Mouse (Mus musculus) heart, embryonic 16.5 days (tissue): ENCODE measurements at regions not wholly inside any gene's neighbourhood (a gene's known extent, or its start where the extent isn't known, plus 50 kb on each side); places are given as distances from the start of the nearest gene placed in this dataset.

Experiments used
- ATAC-seq: fragments of 200-750 bp; cut with Nextera tagmentation; replicated peaks from 2 replicates; pipeline ENCODE4 v1.8.0; 2017; ENCODE audit warnings: moderate number of reproducible peaks; ENCODE audit not compliant: insufficient read depth, low FRiP score; ENCODE audit errors: extremely low read depth
- H3K27ac ChIP-seq: fragments of 300-500 bp; sonication (generic); 2 replicates; pipeline ENCODE4 v1.5.1; 2014; ENCODE audit warnings: mild to moderate bottlenecking, low read length, control low read depth, moderate library complexity
- H3K27me3 ChIP-seq: fragments of 300-500 bp; sonication (generic); 2 replicates; pipeline ENCODE4 v1.6.1; 2014; ENCODE audit warnings: low read length, mixed read lengths; ENCODE audit not compliant: control insufficient read depth, insufficient read depth
- H3K36me3 ChIP-seq: fragments of 300-500 bp; sonication (generic); 2 replicates; pipeline ENCODE4 v1.6.1; 2014; ENCODE audit not compliant: control insufficient read depth, insufficient read depth
- H3K4me1 ChIP-seq: fragments of 300-500 bp; sonication (generic); 2 replicates; pipeline ENCODE4 v1.6.1; 2014; ENCODE audit warnings: low read length, mixed read lengths; ENCODE audit not compliant: control insufficient read depth, insufficient read depth
- H3K4me2 ChIP-seq: fragments of 300-500 bp; sonication (generic); 2 replicates; pipeline ENCODE4 v1.6.1; 2014; ENCODE audit warnings: low read depth, mild to moderate bottlenecking, control low read depth, low read length
- H3K4me3 ChIP-seq: fragments of 300-500 bp; sonication (generic); 2 replicates; pipeline ENCODE4 v1.5.1; 2014; ENCODE audit warnings: mild to moderate bottlenecking, control low read depth, low read length
- H3K9ac ChIP-seq: fragments of 300-500 bp; sonication (generic); 2 replicates; pipeline ENCODE4 v1.6.1; 2014; ENCODE audit warnings: low read length, control low read depth
- H3K9me3 ChIP-seq: fragments of 300-500 bp; sonication (generic); replicated peaks from 2 replicates; pipeline ENCODE4 v1.6.1; 2016; ENCODE audit warnings: low read length; ENCODE audit not compliant: control insufficient read depth
- WGBS: fragments of 180-500 bp; shearing (Covaris S2); extraction: QIAGEN DNeasy Blood & Tissue Kit; methylation state at CpG from one replicate; pipeline ENCODE4 v1.1.7; 2014; 5-methylcytosine and 5-hydroxymethylcytosine counted together

DNA sequence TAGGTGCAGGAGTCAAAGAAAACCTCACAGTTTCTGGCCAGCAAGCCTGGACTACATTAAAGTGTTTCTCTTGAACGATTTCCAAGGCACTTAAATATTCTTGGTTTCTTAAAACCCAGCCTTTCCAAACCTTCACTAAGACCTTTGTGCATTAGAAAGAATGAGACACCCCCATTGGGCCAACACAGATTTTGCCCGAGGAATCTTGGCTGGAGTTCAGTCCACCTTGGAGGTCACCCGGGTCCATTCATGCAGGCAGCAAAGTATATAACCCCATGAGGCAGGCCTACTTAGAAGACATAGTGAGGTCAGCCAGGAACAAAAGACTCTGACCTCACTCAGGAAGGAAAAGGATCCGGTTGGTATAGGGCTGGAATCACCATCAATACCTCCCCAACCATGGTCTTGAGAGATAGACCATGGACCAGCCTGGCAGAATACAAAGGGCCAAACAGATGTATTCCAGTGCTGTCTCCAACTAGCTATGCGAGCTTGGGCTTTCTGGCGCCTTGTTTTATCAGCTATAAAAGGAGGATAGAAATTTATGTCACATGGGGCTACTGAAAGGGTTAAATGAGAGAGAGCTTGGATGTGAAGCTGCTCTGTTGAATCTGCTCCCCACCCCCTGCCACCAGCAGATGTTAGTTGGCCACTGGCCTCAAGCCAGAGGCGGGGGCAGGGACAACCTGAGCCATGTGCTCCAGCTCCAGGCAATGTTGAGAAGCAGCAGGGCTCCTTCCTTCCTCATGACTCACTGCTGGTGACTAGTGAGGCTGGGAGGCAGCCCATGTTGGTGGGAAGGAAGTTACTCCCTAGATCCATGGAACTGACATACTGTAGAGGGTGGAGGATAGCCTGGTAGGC, 181.9 kb upstream of the Ncam1 start:
- WGBS, result 45% methylated on average over 7 of the region's 7 CpGs
- no peak overlapping the region for H3K9ac ChIP-seq
- peak overlapping the region; percentile 58 for H3K27ac ChIP-seq

DNA sequence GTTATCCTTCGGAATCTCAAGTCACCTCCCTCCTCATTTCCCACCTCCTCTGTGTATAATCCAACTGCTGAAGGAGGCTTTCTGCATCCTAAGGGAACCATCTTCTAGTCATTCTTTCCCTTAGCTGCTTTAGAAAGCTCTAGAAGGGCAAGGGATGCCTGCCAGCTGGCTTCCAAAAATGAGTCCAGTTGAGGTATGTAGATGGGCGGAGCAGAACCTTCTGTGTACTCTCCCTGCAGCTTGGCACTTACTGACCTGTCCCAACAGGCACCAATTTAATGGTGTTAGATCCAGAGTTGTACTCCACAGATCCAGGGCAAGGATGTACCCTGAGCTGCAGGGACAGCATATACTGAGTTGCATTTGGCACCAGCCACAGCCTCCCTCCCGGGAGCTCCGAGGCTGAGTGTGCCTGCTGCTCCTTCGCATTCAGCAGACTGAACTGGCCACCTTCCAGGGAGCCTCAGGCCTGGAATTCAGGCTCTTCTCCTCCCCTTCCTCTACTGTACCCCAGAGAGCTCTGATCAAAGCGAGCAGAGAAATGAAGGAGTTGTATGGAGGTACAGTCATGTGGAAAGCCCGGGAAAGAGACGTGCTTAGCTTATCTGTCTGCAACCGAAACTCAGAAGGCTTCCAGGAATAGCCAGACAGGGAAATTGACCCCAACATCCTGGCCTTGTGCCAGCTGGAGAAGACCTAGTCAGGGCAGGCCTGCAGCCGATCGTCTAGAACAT, 177.4 kb upstream of the Ncam1 start:
- peak; percentile 90 for ATAC-seq
- Histone ChIP-seq H3K9ac (peak overlapping the region; percentile 5; the same call in 1 of the 2 replicates), H3K36me3 (no peaks in the 10 kb centered on the region), H3K27ac (peak overlapping the region; percentile 84), H3K9me3 (no peaks in the 10 kb centered on the region), H3K4me1 (peaks cover 44% of the 10 kb centered on the region), H3K27me3 (no peaks in the 10 kb centered on the region), H3K4me3 (0 out of 2 replicates have a peak overlapping the region, but pooled peaks have one; percentile 3), H3K4me2 (peak overlapping the region; percentile 31)
- 14% methylated on average over 11 of the region's 11 CpGs for WGBS

More for the DNA sequence above, 181.9 kb upstream of the Ncam1 start:
- Histone ChIP-seq H3K27me3 (no peaks in the 10 kb centered on the region), H3K4me3 (no peak overlapping the region), H3K4me1 (peaks cover 38% of the 10 kb centered on the region), H3K9me3 (no peaks in the 10 kb centered on the region), H3K4me2 (0 out of 2 replicates have a peak overlapping the region, but pooled peaks have one; percentile 4), H3K36me3 (no peaks in the 10 kb centered on the region)
- ATAC-seq, result peak; percentile 74

GRCm38 (mm10) chr9:49973974-49974495, 175.3 kb upstream of the Ncam1 start:
- Histone ChIP-seq H3K27ac (no peak overlapping the region), H3K9me3 (no peaks in the 10 kb centered on the region), H3K4me2 (no peak overlapping the region), H3K36me3 (no peaks in the 10 kb centered on the region), H3K27me3 (no peaks in the 10 kb centered on the region), H3K4me3 (no peak overlapping the region), H3K9ac (no peak overlapping the region), H3K4me1 (peaks cover 27% of the 10 kb centered on the region)
- 67% methylated on average over 5 of the region's 5 CpGs for WGBS
- no peak for ATAC-seq

GRCm38 (mm10) chr9:49969429-49969828, 170.7 kb upstream of the Ncam1 start:
- no peak overlapping the region for H3K27ac ChIP-seq
- H3K9me3 ChIP-seq, result no peaks in the 10 kb centered on the region
- ATAC-seq, result no peak
- 69% methylated on average over 6 of the region's 6 CpGs for WGBS
- H3K4me1 ChIP-seq, result peaks cover 3% of the 10 kb centered on the region
- H3K27me3 ChIP-seq, result no peaks in the 10 kb centered on the region
- H3K9ac ChIP-seq, result no peak overlapping the region
- no peaks in the 10 kb centered on the region for H3K36me3 ChIP-seq
- no peak overlapping the region for H3K4me3 ChIP-seq
- no peak overlapping the region for H3K4me2 ChIP-seq

GRCm38 (mm10) chr9:49964666-49965065, 165.9 kb upstream of the Ncam1 start:
- 68% methylated on average over 4 of the region's 4 CpGs for WGBS
- ATAC-seq, result no peak
- H3K4me2 ChIP-seq, result no peak overlapping the region
- H3K36me3 ChIP-seq, result no peaks in the 10 kb centered on the region
- H3K27me3 ChIP-seq, result no peaks in the 10 kb centered on the region
- H3K4me1 ChIP-seq, result peaks cover 9% of the 10 kb centered on the region
- H3K4me3 ChIP-seq, result no peak overlapping the region
- H3K9ac ChIP-seq, result no peak overlapping the region
- no peaks in the 10 kb centered on the region for H3K9me3 ChIP-seq
- no peak overlapping the region for H3K27ac ChIP-seq

DNA sequence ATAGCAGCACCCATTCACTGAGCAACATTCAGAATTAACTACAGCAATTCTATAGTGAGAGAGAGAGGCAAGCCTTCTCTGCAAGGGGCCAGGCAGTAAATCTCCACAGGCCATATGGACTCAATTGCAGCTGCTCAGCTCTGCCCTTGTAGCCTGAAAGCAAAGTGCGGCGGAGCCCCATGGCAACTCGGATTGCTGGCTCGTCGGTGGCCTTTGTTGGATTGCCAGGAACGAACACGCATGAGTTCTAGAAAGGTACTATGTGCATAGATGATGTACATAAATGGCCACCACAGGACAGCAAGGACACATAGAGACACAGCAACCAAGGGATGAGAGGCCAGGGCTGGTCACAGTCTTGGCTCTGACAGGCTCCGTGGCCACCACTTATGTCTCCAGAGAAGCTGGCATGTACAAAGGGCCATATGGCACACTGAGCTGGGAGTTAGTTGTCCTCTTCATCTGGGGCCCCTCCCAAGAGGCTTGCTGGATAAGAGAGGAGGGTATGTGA, 163.9 kb upstream of the Ncam1 start:
- peaks cover 9% of the 10 kb centered on the region for H3K4me1 ChIP-seq
- no peak for ATAC-seq
- no peaks in the 10 kb centered on the region for H3K36me3 ChIP-seq
- H3K9me3 ChIP-seq, result no peaks in the 10 kb centered on the region
- H3K4me3 ChIP-seq, result no peak overlapping the region
- no peak overlapping the region for H3K4me2 ChIP-seq
- H3K27ac ChIP-seq, result no peak overlapping the region
- no peak overlapping the region for H3K9ac ChIP-seq
- WGBS, result 79% methylated on average over 8 of the region's 8 CpGs
- no peaks in the 10 kb centered on the region for H3K27me3 ChIP-seq

DNA sequence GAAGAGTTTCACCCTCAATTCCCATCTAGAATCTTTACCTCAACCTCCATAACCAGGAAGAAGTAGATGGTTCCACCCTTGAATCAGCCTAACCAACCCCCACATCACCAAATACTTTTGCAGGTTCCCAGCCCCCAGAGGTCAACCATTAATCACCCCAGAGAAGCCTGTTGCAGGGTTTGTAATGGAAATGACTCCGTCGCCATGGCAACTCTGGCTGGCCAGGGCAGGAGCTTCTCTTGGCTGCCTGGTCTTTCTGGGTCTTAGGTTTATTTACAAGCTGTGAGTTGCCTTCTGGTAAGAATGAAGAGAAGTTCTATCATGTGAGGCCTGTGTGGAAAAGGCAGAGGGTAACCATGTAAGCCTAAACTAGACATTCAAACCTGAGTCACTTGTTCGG, 163.2 kb upstream of the Ncam1 start:
- Histone ChIP-seq H3K36me3 (no peaks in the 10 kb centered on the region), H3K9ac (no peak overlapping the region), H3K9me3 (no peaks in the 10 kb centered on the region), H3K27ac (no peak overlapping the region), H3K4me1 (peaks cover 9% of the 10 kb centered on the region), H3K27me3 (no peaks in the 10 kb centered on the region), H3K4me2 (no peak overlapping the region), H3K4me3 (no peak overlapping the region)
- no peak for ATAC-seq
- 55% methylated on average over 3 of the region's 3 CpGs for WGBS

DNA sequence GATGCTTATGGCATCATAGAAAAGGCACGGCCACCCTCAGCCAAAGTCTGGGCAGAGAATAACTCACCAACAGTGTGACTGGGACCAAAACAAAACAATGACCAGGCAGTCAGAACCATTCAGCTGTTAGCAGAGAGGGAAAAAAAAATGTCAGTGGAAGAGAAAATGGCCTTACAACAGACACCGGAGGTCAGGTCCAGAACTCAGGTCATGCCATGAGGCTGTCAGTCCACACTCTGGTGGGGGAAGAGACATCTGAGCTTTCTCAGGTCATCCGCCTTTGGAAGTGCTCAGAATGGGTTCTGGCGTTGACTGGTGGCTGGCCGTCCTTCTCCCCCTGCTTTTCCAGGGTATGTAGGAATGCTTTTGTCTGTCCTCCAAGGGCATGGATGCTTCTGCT, 162.6 kb upstream of the Ncam1 start:
- 82% methylated on average over 5 of the region's 5 CpGs for WGBS
- Histone ChIP-seq H3K4me1 (peaks cover 9% of the 10 kb centered on the region), H3K9me3 (no peaks in the 10 kb centered on the region), H3K4me3 (no peak overlapping the region), H3K36me3 (no peaks in the 10 kb centered on the region), H3K4me2 (no peak overlapping the region), H3K27me3 (no peaks in the 10 kb centered on the region), H3K9ac (no peak overlapping the region), H3K27ac (no peak overlapping the region)
- no peak for ATAC-seq
